Mouse (Mus musculus): ENCODE measurements around the gene Hoxd8.

Hoxd8 gene

DNA sequence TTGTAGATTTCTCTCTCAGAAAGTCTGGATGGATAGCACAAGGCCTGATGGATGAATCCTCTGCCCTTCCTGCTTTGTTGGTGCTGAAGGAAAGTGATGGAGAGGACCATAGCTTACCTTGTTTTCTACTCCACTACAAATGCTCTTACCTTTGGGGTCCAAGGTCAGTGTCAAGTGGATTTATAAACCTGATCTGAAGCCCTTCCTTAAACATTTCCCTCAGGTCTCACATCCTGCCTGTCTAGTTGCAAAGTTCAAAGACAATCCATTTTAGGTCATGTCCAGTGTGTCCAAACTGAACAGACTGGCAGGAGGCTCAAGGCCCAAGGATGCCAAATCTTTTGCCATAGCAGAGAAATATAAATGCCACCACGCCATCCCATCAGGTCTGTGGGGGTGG, 47.4 kb downstream of the Hoxd8 start:
- DNase-seq (ENCODE audit: low spot score in 2 of 2), result no peak

DNA sequence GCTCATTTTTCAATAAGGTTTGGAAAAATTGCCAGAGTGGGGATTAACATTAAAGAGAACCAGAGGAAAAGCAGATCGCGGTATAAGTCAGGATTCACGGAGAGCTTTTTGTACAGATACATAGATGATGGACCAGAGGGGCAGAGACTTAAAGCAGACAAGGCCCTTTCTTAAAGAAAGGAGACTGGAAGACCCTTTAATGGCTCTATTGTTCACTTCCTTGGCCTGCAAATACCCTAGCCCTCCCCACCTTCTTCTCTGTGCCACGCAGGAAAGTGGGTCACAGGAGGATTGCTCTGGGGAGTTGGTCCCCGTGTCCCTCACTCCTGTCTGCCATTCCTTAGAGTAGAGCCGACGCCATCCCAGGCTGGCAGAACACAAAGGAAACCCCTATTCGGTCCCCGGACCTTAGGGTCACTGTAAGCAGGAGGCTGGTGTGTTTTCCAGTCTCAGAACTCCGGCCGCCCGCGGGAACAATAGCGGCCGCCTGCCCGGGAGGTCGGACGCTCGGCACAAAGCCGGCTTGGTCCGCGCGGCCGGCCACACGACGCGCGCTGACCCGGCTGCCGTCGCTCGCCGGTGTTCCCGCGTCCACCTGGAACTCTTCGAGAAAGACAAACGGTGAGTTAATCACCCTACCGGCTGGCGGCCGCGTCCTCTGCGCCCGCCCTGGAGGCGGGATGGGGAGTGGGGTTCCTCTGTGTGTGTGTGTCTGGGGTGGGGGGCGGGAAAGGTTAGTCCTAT, 48.2 kb downstream of the Hoxd8 start:
- DNase-seq (ENCODE audit: low spot score in 2 of 2), result no peak

DNA sequence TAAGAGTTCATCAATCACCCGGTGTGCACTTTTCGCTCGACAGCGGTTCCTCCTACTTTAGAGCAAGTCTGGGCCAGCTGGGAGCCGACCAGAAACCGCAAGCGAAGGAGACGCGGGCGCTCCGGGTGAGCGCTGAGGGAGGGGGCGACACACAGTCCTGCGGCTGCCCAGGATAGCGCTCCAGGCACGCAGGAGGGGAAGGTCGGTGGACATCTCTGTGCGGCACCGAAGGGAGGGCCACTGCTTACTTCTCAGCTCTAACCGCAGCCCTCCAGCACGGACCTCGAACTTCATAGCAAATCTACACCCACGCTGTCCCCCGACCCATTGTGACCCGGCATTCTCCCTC, 48.7 kb downstream of the Hoxd8 start:
- no peak for DNase-seq (ENCODE audit: low spot score in 2 of 2)

DNA sequence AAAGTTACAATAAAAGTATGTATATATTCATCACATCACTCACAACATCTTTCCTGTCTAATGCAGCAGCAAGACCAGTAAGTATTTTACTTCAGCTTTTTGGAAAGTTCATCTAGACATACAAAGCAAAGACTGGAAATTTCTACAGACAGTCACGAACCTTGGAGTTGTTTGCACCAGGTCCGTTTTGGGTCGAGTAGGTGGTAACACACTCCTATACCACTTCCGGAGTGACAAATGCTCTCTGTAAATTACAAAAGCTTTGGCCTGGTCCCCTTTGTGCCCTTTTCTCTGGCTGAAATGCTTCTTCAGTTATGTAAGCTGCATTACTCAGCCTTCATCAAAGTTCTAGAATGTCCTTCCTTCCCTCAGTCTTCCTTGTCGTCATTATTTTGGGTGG, 49.3 kb downstream of the Hoxd8 start:
- no peak for DNase-seq (ENCODE audit: low spot score in 2 of 2)
